Mouse (Mus musculus) testis, adult 2 months (tissue): ENCODE data around the gene Mink1.

ENCODE experiments used
- CTCF ChIP-seq: fragments of 200-500 bp; IDR thresholded peaks from 2 replicates; pipeline ENCODE4 v1.5.1; 2012; ENCODE audit warnings: low read depth, mild to moderate bottlenecking, inconsistent platforms, low read length, moderate library complexity; ENCODE audit not compliant: control insufficient read depth, insufficient read depth, insufficient replicate concordance
- POLR2A ChIP-seq: fragments of 200-500 bp; IDR thresholded peaks from 2 replicates; pipeline ENCODE4 v1.6.1; 2012; ENCODE audit warnings: low read depth, mild to moderate bottlenecking, inconsistent platforms, low read length, moderate library complexity; ENCODE audit not compliant: control insufficient read depth

GRCm38 (mm10) chr11:70539423-70539822, 23.3 kb upstream of the Mink1 start:
- no peak for TF ChIP-seq POLR2A
- no peak for TF ChIP-seq CTCF
